Mouse (Mus musculus): ENCODE measurements around the gene Nat8f5. TPM values are rescaled to one million over a fixed set of nuclear protein-coding genes. Genes with fewer than 3 reads are reported as not detected.
"Not testable (repeated sequence)": the region's sequence is repeated elsewhere in the genome, so short reads cannot be mapped to it uniquely, and the experiment has no call there.

The Nat8f5 gene
- polyA plus RNA-seq (2015; fragmentation: Nextera tagmentation; extraction: Ambion mirVana) = 0.88 and 1.1 TPM in 2 replicates

GRCm38 (mm10) chr6:85820837-85821236 lies at the start of gene Nat8f5, which contains the start of gene Nat8f6:
Nat8f5 (minus strand) TSS chr6:85820972.
Nat8f6 (minus strand) TSS chr6:85820954.
- ATAC-seq (replicated peaks; ENCODE audit: low FRiP score, low read depth) = no peak
- Histone ChIP-seq H3K4me3 (replicated peaks; ENCODE audit: low read depth, low read length) (no peak within 1 kb of the TSS), H3K9me3 (replicated peaks; ENCODE audit: low read length) (no peaks in the 10 kb centered on the region), H3K4me2 (ENCODE audit: low read length) (no peak within 1 kb of the TSS), H3K27me3 (ENCODE audit: insufficient read depth, low read length) (no peaks in the 10 kb centered on the region), H3K9ac (ENCODE audit: low read depth, low read length) (no peak within 1 kb of the TSS), H3K36me3 (ENCODE audit: insufficient read depth, low read length) (no peaks in the 10 kb centered on the region), H3K4me1 (replicated peaks; ENCODE audit: insufficient read depth, low read length) (no peaks in the 10 kb centered on the region), H3K27ac (no peak within 1 kb of the TSS)
- WGBS = 86% methylated on average over 5 of the region's 5 CpGs
- DNase-seq (ENCODE audit: low spot score) = no peak
- no peak for TF ChIP-seq CTCF (IDR thresholded peaks at IDR 0.05; ENCODE audit: low read depth)

GRCm38 (mm10) chr6:85869006-85869405 lies 48.2 kb upstream of the Nat8f5 start, which contains the start of gene Nat8f2:
Nat8f2 (minus strand) TSS chr6:85869158.
- H3K4me2 ChIP-seq (ENCODE audit: low read length); H3K4me1 ChIP-seq (replicated peaks; ENCODE audit: insufficient read depth, low read length); DNase-seq (ENCODE audit: low spot score); H3K27me3 ChIP-seq (ENCODE audit: insufficient read depth, low read length); H3K4me3 ChIP-seq (replicated peaks; ENCODE audit: low read depth, low read length); H3K9ac ChIP-seq (ENCODE audit: low read depth, low read length); H3K36me3 ChIP-seq (ENCODE audit: insufficient read depth, low read length); H3K9me3 ChIP-seq (replicated peaks; ENCODE audit: low read length): not testable (repeated sequence)
- WGBS = 45% methylated on average over 5 of the region's 5 CpGs
- peak; percentile 73; the same call in 1 of the 2 replicates for ATAC-seq (replicated peaks; ENCODE audit: low FRiP score, low read depth)
- peak within 1 kb of the TSS; percentile 36; the same call in 1 of the 2 replicates for H3K27ac ChIP-seq

- Histone ChIP-seq H3K27ac (no peak overlapping the region), H3K4me2 (ENCODE audit: low read length) (no peak overlapping the region), H3K27me3 (ENCODE audit: insufficient read depth, low read length) (no peaks in the 10 kb centered on the region), H3K9ac (ENCODE audit: low read depth, low read length) (no peak overlapping the region), H3K4me3 (replicated peaks; ENCODE audit: low read depth, low read length) (no peak overlapping the region), H3K9me3 (replicated peaks; ENCODE audit: low read length) (no peaks in the 10 kb centered on the region), H3K36me3 (ENCODE audit: insufficient read depth, low read length) (no peaks in the 10 kb centered on the region), H3K4me1 (replicated peaks; ENCODE audit: insufficient read depth, low read length) (no peaks in the 10 kb centered on the region)
- no peak for TF ChIP-seq CTCF (IDR thresholded peaks at IDR 0.05; ENCODE audit: low read depth)
- DNase-seq (ENCODE audit: low spot score) = peak; percentile 12
- no peak for ATAC-seq (replicated peaks; ENCODE audit: low FRiP score, low read depth)
- WGBS = 58% methylated on average over 8 of the region's 8 CpGs
These were observed 47.2 kb upstream of the Nat8f5 start for GRCm38 (mm10) chr6:85867726-85868690.

- H3K9ac ChIP-seq (ENCODE audit: low read depth, low read length); H3K27ac ChIP-seq; H3K4me1 ChIP-seq (replicated peaks; ENCODE audit: insufficient read depth, low read length); H3K9me3 ChIP-seq (replicated peaks; ENCODE audit: low read length); H3K4me2 ChIP-seq (ENCODE audit: low read length); ATAC-seq (replicated peaks; ENCODE audit: low FRiP score, low read depth); DNase-seq (ENCODE audit: low spot score); H3K4me3 ChIP-seq (replicated peaks; ENCODE audit: low read depth, low read length); H3K36me3 ChIP-seq (ENCODE audit: insufficient read depth, low read length); H3K27me3 ChIP-seq (ENCODE audit: insufficient read depth, low read length): not testable (repeated sequence)
- WGBS = 77% methylated on average over 1 of the region's 1 CpGs
These were observed 46.2 kb upstream of the Nat8f5 start for GRCm38 (mm10) chr6:85866995-85867394.

GRCm38 (mm10) chr6:85866166-85866565 lies 45.4 kb upstream of the Nat8f5 start:
- not testable (repeated sequence) for H3K4me1 ChIP-seq (replicated peaks; ENCODE audit: insufficient read depth, low read length)

GRCm38 (mm10) chr6:85864900-85865639 lies 44.3 kb upstream of the Nat8f5 start:
- H3K4me1 ChIP-seq (replicated peaks; ENCODE audit: insufficient read depth, low read length); ATAC-seq (replicated peaks; ENCODE audit: low FRiP score, low read depth); H3K4me3 ChIP-seq (replicated peaks; ENCODE audit: low read depth, low read length); H3K36me3 ChIP-seq (ENCODE audit: insufficient read depth, low read length); H3K27ac ChIP-seq; H3K9ac ChIP-seq (ENCODE audit: low read depth, low read length); H3K27me3 ChIP-seq (ENCODE audit: insufficient read depth, low read length); H3K9me3 ChIP-seq (replicated peaks; ENCODE audit: low read length); H3K4me2 ChIP-seq (ENCODE audit: low read length); DNase-seq (ENCODE audit: low spot score): not testable (repeated sequence)
- 81% methylated on average over 4 of the region's 7 CpGs for WGBS

More at GRCm38 (mm10) chr6:85866166-85866565, 45.4 kb upstream of the Nat8f5 start:
- H3K4me3 ChIP-seq (replicated peaks; ENCODE audit: low read depth, low read length); H3K9me3 ChIP-seq (replicated peaks; ENCODE audit: low read length); ATAC-seq (replicated peaks; ENCODE audit: low FRiP score, low read depth); H3K9ac ChIP-seq (ENCODE audit: low read depth, low read length); H3K27me3 ChIP-seq (ENCODE audit: insufficient read depth, low read length); H3K36me3 ChIP-seq (ENCODE audit: insufficient read depth, low read length); H3K27ac ChIP-seq; H3K4me2 ChIP-seq (ENCODE audit: low read length); DNase-seq (ENCODE audit: low spot score): not testable (repeated sequence)
- WGBS = 90% methylated on average over 3 of the region's 3 CpGs
